Mouse (Mus musculus) heart, postnatal 0 days (tissue): ENCODE measurements around the gene Tmem72.

ENCODE experiments used
- CTCF ChIP-seq: IDR thresholded peaks from 2 replicates; pipeline ENCODE4 v1.5.1; 2016; ENCODE audit warnings: antibody characterized with exemption, control low read depth, low read depth
- EP300 ChIP-seq: IDR thresholded peaks from 2 replicates; pipeline ENCODE4 v1.6.1; 2016; ENCODE audit warnings: antibody characterized with exemption, low read depth

DNA sequence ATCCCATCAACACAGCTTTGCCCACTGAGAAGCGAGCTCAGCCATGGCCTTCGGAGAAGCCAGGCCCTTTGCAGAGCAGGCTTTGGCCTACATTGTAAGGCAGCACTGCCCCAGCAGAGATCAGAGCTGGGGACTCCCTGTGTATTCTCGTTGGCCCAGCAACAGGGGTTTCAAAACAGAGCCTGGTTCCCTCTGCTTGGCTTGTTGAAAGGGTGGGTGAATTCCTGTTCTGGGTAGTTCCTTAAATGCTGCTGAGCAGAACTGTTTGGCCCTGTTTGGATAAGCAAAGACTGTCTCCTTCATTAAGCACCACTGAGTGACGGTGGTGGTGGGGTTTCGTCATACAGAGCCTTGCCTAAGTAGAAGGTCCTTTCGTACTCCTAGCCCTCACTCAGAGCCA, 52.7 kb downstream of the Tmem72 start:
- TF ChIP-seq CTCF (no peak), EP300 (no peak)
